ENCODE assay signal across 26 mouse cellular contexts in genomic region chr1:161970874-161971273, GRCm38 (mm10). TPM values are rescaled to one million over a fixed set of nuclear protein-coding genes. Genes with fewer than 3 reads are reported as not detected.
"Had no signal": no experiment of that assay in that cellular context is flagged by ENCODE, and none has a peak within 500 bp of the region (broad histone marks: within the 10 kb centered on the region; RNA-seq: fewer than 3 reads in every experiment).

No protein-coding gene starts in this region.

- H3K9me3 ChIP-seq: midbrain, embryonic 10.5 days; midbrain, embryonic 12.5 days; neural tube, embryonic 13.5 days; neural tube, embryonic 15.5 days had no signal

- H3K27ac ChIP-seq: liver, embryonic 14.5 days; midbrain, embryonic 10.5 days; midbrain, embryonic 12.5 days; neural tube, embryonic 13.5 days; neural tube, embryonic 15.5 days had no signal

- H3K4me3 ChIP-seq: midbrain, embryonic 12.5 days; neural tube, embryonic 13.5 days; neural tube, embryonic 15.5 days had no signal

- H3K36me3 ChIP-seq: neural tube, embryonic 15.5 days had no signal

- H3K27me3 ChIP-seq: neural tube, embryonic 13.5 days; neural tube, embryonic 15.5 days had no signal

- H3K9ac ChIP-seq: liver, embryonic 14.5 days; lung, embryonic 14.5 days; midbrain, embryonic 12.5 days; neural tube, embryonic 13.5 days; neural tube, embryonic 15.5 days had no signal

- ATAC-seq: midbrain, embryonic 16.5 days had no signal

- DNase-seq: lung, adult 18-20 months; lung, embryonic 14.5 days; lung, postnatal 10 days; lung, postnatal 4 days; midbrain, embryonic 14.5 days; retina, postnatal 1 day; right cerebral cortex, adult 18-20 months; right cerebral cortex, postnatal 25 days; right cerebral cortex, postnatal 4 days; thymus, adult 18-20 months; thymus, postnatal 14 days; thymus, postnatal 36 days had no signal

RNA-seq across cellular contexts. Expression of gene 4930558K02Rik, which starts 8.6 kb away (rescaled TPM):
- polyA plus RNA-seq: liver, embryonic 14.5 days; liver, embryonic 16.5 days; lung, embryonic 14.5 days; lung, embryonic 16.5 days; midbrain, embryonic 10.5 days; midbrain, embryonic 12.5 days; midbrain, embryonic 14.5 days; myocyte; neural tube, embryonic 11.5 days; neural tube, embryonic 13.5 days; small intestine, adult 2 months; spleen, adult 2 months; stomach, embryonic 14.5 days; stomach, embryonic 16.5 days had no signal
